8 mouse cellular contexts compared by ENCODE assay signal in genomic region chr16:84775356-84775755, GRCm38 (mm10). TPM values are rescaled to one million over a fixed set of nuclear protein-coding genes. Genes with fewer than 3 reads are reported as not detected.
DNase-seq lines count a peak whose midpoint lies in the region; ATAC-seq and TF ChIP-seq lines count a peak whose summit lies in the region.

No protein-coding gene starts in this region.

- 30% methylated on average over 11 of the region's 11 CpGs for WGBS in heart, adult 2 months
- WGBS in neural tube, embryonic 11.5 days: 24% methylated on average over 11 of the region's 11 CpGs
- 37% methylated on average over 11 of the region's 11 CpGs for WGBS in limb, embryonic 12.5 days
- WGBS in stomach, postnatal 0 days: 41% methylated on average over 11 of the region's 11 CpGs

- H3K36me3 ChIP-seq in heart, adult 2 months (ENCODE audit: control insufficient read depth, insufficient read depth, low read length): peaks cover 19% of the 10 kb centered on the region
- H3K36me3 ChIP-seq in neural tube, embryonic 11.5 days (ENCODE audit: control insufficient read depth, insufficient read depth, low read length): no peaks in the 10 kb centered on the region
- no peaks in the 10 kb centered on the region for H3K36me3 ChIP-seq in limb, embryonic 12.5 days
- H3K36me3 ChIP-seq in stomach, postnatal 0 days (ENCODE audit: control insufficient read depth, insufficient read depth, low read length): no peaks in the 10 kb centered on the region

- no peak for TF ChIP-seq POLR2A in heart, adult 2 months (IDR thresholded peaks at IDR 0.05; ENCODE audit: insufficient read depth, low read depth, low read length)

- intact Hi-C loops in heart, adult 2 months (cut with DNase I): loop anchor here (1.0 to 2.0 kb wide), 2 partner anchors 42 to 59 kb away; partner anchors contain the start of genes Atp5j and Gabpa

- TF ChIP-seq CTCF in heart, adult 2 months (IDR thresholded peaks at IDR 0.05): no peak
- TF ChIP-seq CTCF in stomach, postnatal 0 days (IDR thresholded peaks at IDR 0.05; ENCODE audit: low read depth): no peak

- DNase-seq in heart, adult 2 months: no peak
- DNase-seq in heart, adult 8-10 months (ENCODE audit: low spot score): no peak
- peak; percentile 12 for DNase-seq in neural tube, embryonic 11.5 days (ENCODE audit: low spot score)
- DNase-seq in neural tube, embryonic 10.5 days (ENCODE audit: extremely low spot score, low spot score): no peak
- DNase-seq in stomach, postnatal 0 days (ENCODE audit: low spot score): no peak
- DNase-seq in left cerebral cortex, adult 9 months (ENCODE audit: low spot score in 2 of 2): no peak
- no peak for DNase-seq in adrenal gland, postnatal 36 days

- H3K4me2 ChIP-seq in neural tube, embryonic 11.5 days (ENCODE audit: low read depth): peak overlapping the region; percentile 77
- peak overlapping the region; percentile 98 for H3K4me2 ChIP-seq in limb, embryonic 12.5 days
- H3K4me2 ChIP-seq in stomach, postnatal 0 days (replicated peaks; ENCODE audit: low read depth): peak overlapping the region; percentile 98

- no peaks in the 10 kb centered on the region for H3K27me3 ChIP-seq in heart, adult 2 months (ENCODE audit: control insufficient read depth, insufficient read depth, low read length)
- no peaks in the 10 kb centered on the region for H3K27me3 ChIP-seq in neural tube, embryonic 11.5 days (ENCODE audit: control insufficient read depth, insufficient read depth, low read length)
- peaks cover 42% of the 10 kb centered on the region for H3K27me3 ChIP-seq in limb, embryonic 12.5 days
- no peaks in the 10 kb centered on the region for H3K27me3 ChIP-seq in stomach, postnatal 0 days (ENCODE audit: control insufficient read depth, insufficient read depth, low read length)

- no peak for ATAC-seq in neural tube, embryonic 11.5 days (ENCODE audit: insufficient read depth, low FRiP score, low TSS enrichment)
- no peak for ATAC-seq in limb, embryonic 12.5 days (ENCODE audit: insufficient number of reproducible peaks, insufficient read depth, low FRiP score, low TSS enrichment, low read depth)
- no peak for ATAC-seq in stomach, postnatal 0 days (ENCODE audit: low FRiP score, low TSS enrichment)

- peaks cover 6% of the 10 kb centered on the region for H3K4me1 ChIP-seq in heart, adult 2 months (ENCODE audit: control insufficient read depth, insufficient read depth, low read length)
- H3K4me1 ChIP-seq in neural tube, embryonic 11.5 days (ENCODE audit: control insufficient read depth, insufficient read depth, low read length): no peaks in the 10 kb centered on the region
- peaks cover 9% of the 10 kb centered on the region for H3K4me1 ChIP-seq in limb, embryonic 12.5 days (replicated peaks)
- no peaks in the 10 kb centered on the region for H3K4me1 ChIP-seq in stomach, postnatal 0 days (replicated peaks; ENCODE audit: control insufficient read depth, insufficient read depth)

- TF ChIP-seq EP300 in heart, adult 2 months (IDR thresholded peaks at IDR 0.05; ENCODE audit: insufficient read depth, low read depth, low read length): no peak
- TF ChIP-seq EP300 in stomach, postnatal 0 days (optimal IDR thresholded peaks at IDR 0.05): no peak

- peak overlapping the region; percentile 90 for H3K27ac ChIP-seq in heart, adult 2 months
- no peak overlapping the region for H3K27ac ChIP-seq in neural tube, embryonic 11.5 days (ENCODE audit: low read depth, low read length)
- no peak overlapping the region for H3K27ac ChIP-seq in limb, embryonic 12.5 days
- H3K27ac ChIP-seq in stomach, postnatal 0 days (replicated peaks): no peak overlapping the region

- no peaks in the 10 kb centered on the region; the same call in none of the 2 replicates for H3K79me2 ChIP-seq in heart, adult 2 months (replicated peaks; ENCODE audit: control insufficient read depth, insufficient read depth, low read length)

- peak overlapping the region; percentile 71 for H3K9ac ChIP-seq in heart, adult 2 months (ENCODE audit: low read depth, low read length)
- peak overlapping the region; percentile 92; the same call in 1 of the 2 replicates for H3K9ac ChIP-seq in neural tube, embryonic 11.5 days (ENCODE audit: low read length)
- no peak overlapping the region for H3K9ac ChIP-seq in limb, embryonic 12.5 days (replicated peaks)
- no peak overlapping the region for H3K9ac ChIP-seq in stomach, postnatal 0 days (ENCODE audit: low read length)

- no peaks in the 10 kb centered on the region for H3K9me3 ChIP-seq in neural tube, embryonic 11.5 days (ENCODE audit: control insufficient read depth, low read length)
- H3K9me3 ChIP-seq in limb, embryonic 12.5 days: peaks cover 5% of the 10 kb centered on the region; the same call in 1 of the 2 replicates
- no peaks in the 10 kb centered on the region for H3K9me3 ChIP-seq in stomach, postnatal 0 days (ENCODE audit: control insufficient read depth, low read length)

- H3K4me3 ChIP-seq in heart, adult 2 months: peak overlapping the region; percentile 90
- H3K4me3 ChIP-seq in neural tube, embryonic 11.5 days (ENCODE audit: low read depth, low read length): peak overlapping the region; percentile 58
- peak overlapping the region; percentile 65 for H3K4me3 ChIP-seq in limb, embryonic 12.5 days (replicated peaks)
- peak overlapping the region; percentile 59 for H3K4me3 ChIP-seq in stomach, postnatal 0 days (ENCODE audit: low read depth, low read length)

RNA-seq across cellular contexts. Expression of gene Jam2, which starts 1.4 kb away (rescaled TPM):
- total RNA-seq in heart, adult 2 months (2021): 10 to 100 TPM; 77.9 to 81.0 TPM
- polyA plus RNA-seq in heart, adult 2 months (2012; rRNA removed): 55.4 and 91.2 TPM in 2 replicates
- total RNA-seq in heart, adult 8-10 months (2022): 10 to 100 TPM; 89.2 to 94.1 (median 91.6) TPM
- polyA plus RNA-seq in neural tube, embryonic 11.5 days (2014; fragmentation: Nextera tagmentation; extraction: Ambion mirVana): 63.5 and 66.0 TPM in 2 replicates
- polyA plus RNA-seq in limb, embryonic 12.5 days (2016; fragmentation: Nextera tagmentation; extraction: Ambion mirVana): 4.3 and 4.5 TPM in 2 replicates
- polyA plus RNA-seq in stomach, postnatal 0 days (2015; fragmentation: Nextera tagmentation; extraction: Ambion mirVana): 6.3 and 6.4 TPM in 2 replicates
- total RNA-seq in adrenal gland, postnatal 36 days (2021): 10 to 100 TPM in 1 of 2 experiments, 1 to 10 TPM in 1; 9.0 to 12.6 TPM

RNA-seq across cellular contexts. Expression of gene Mrpl39, which starts 39.8 kb away (rescaled TPM):
- 10 to 100 TPM; 37.7 to 42.4 TPM for total RNA-seq in heart, adult 2 months (2021)
- 24.0 and 34.8 TPM in 2 replicates for polyA plus RNA-seq in heart, adult 2 months (2012; rRNA removed)
- 10 to 100 TPM; 39.8 to 52.5 (median 45.3) TPM for total RNA-seq in heart, adult 8-10 months (2022)
- polyA plus RNA-seq in neural tube, embryonic 11.5 days (2014; fragmentation: Nextera tagmentation; extraction: Ambion mirVana): 51.7 and 52.7 TPM in 2 replicates
- 45.2 and 46.2 TPM in 2 replicates for polyA plus RNA-seq in limb, embryonic 12.5 days (2016; fragmentation: Nextera tagmentation; extraction: Ambion mirVana)
- polyA plus RNA-seq in stomach, postnatal 0 days (2015; fragmentation: Nextera tagmentation; extraction: Ambion mirVana): 30.2 and 31.2 TPM in 2 replicates
- 10 to 100 TPM; 42.7 to 43.0 TPM for total RNA-seq in adrenal gland, postnatal 36 days (2021)

RNA-seq across cellular contexts. Expression of gene Gabpa, which starts 59.4 kb away (rescaled TPM):
- total RNA-seq in heart, adult 2 months (2021): 10 to 100 TPM; 41.3 to 42.6 TPM
- 10.4 and 22.1 TPM in 2 replicates for polyA plus RNA-seq in heart, adult 2 months (2012; rRNA removed)
- 10 to 100 TPM; 39.4 to 42.6 (median 41.0) TPM for total RNA-seq in heart, adult 8-10 months (2022)
- polyA plus RNA-seq in neural tube, embryonic 11.5 days (2014; fragmentation: Nextera tagmentation; extraction: Ambion mirVana): 40.8 and 43.1 TPM in 2 replicates
- polyA plus RNA-seq in limb, embryonic 12.5 days (2016; fragmentation: Nextera tagmentation; extraction: Ambion mirVana): 39.0 and 42.3 TPM in 2 replicates
- 10.8 and 11.1 TPM in 2 replicates for polyA plus RNA-seq in stomach, postnatal 0 days (2015; fragmentation: Nextera tagmentation; extraction: Ambion mirVana)
- total RNA-seq in adrenal gland, postnatal 36 days (2021): 10 to 100 TPM; 37.7 to 46.1 TPM

Comparison
In these comparisons a context has a peak if more than half of its experiments do, and no peak if none do; other contexts are left out.
1. H3K9ac ChIP-seq: peak in heart, adult 2 months (single experiment) and neural tube, embryonic 11.5 days (single experiment); none in limb, embryonic 12.5 days (single experiment) and stomach, postnatal 0 days (single experiment).
2. Peak in every context shown above with its lines, with median percentiles within 50 percentile points of each other: H3K4me3 ChIP-seq and H3K4me2 ChIP-seq.